Mouse (Mus musculus): ENCODE measurements around the gene Slc16a6. TPM values are rescaled to one million over a fixed set of nuclear protein-coding genes. Genes with fewer than 3 reads are reported as not detected.

Gene Slc16a6
- polyA plus RNA-seq, 1 experiment from 2014 or later: 4.4 TPM

Small RNAs within 50 kb of the gene (microRNA-seq; reads per million reads assigned to microRNA genes)
- gene Gm25540: not detected

Other genes starting within 250 kb of the Slc16a6 start
- 1.3 and 1.7 TPM in 2 replicates for gene Rgs9, start 175.5 kb downstream of the Slc16a6 start, polyA plus RNA-seq (2015; fragmentation: Nextera tagmentation; extraction: Ambion mirVana)
- 25.5 and 27.8 TPM in 2 replicates for gene Gna13, start 110.8 kb downstream of the Slc16a6 start, polyA plus RNA-seq (2015; fragmentation: Nextera tagmentation; extraction: Ambion mirVana)
- not detected in 2 replicates for gene 9930022D16Rik, start 59.7 kb downstream of the Slc16a6 start, polyA plus RNA-seq (2015; fragmentation: Nextera tagmentation; extraction: Ambion mirVana)
- gene Amz2, start 47.7 kb downstream of the Slc16a6 start, polyA plus RNA-seq (2015; fragmentation: Nextera tagmentation; extraction: Ambion mirVana): 41.4 and 44.2 TPM in 2 replicates
- gene Arsg, start 224 bp downstream of the Slc16a6 start, polyA plus RNA-seq (2015; fragmentation: Nextera tagmentation; extraction: Ambion mirVana): 4.2 TPM in 2 replicates
- gene Wipi1, start 138.4 kb upstream of the Slc16a6 start, polyA plus RNA-seq (2015; fragmentation: Nextera tagmentation; extraction: Ambion mirVana): 42.1 and 44.6 TPM in 2 replicates
- gene Prkar1a, start 175.8 kb upstream of the Slc16a6 start, polyA plus RNA-seq (2015; fragmentation: Nextera tagmentation; extraction: Ambion mirVana): 388 and 400 TPM in 2 replicates
- 3.2 TPM in 2 replicates for gene Fam20a, start 248.7 kb upstream of the Slc16a6 start, polyA plus RNA-seq (2015; fragmentation: Nextera tagmentation; extraction: Ambion mirVana)